ENCODE assay signal across 8 mouse cellular contexts in genomic region chr2:166155454-166155815, GRCm38 (mm10). TPM values are rescaled to one million over a fixed set of nuclear protein-coding genes. Genes with fewer than 3 reads are reported as not detected.
A peak's percentile ranks its signal among the peaks of the same experiment; 100 is the strongest.
DNase-seq lines count a peak whose midpoint lies in the region; ATAC-seq and TF ChIP-seq lines count a peak whose summit lies in the region.

Gene Sulf2 (minus strand): TSS chr2:166155663.

- peak within 1 kb of the TSS; percentile 89 for H3K4me2 ChIP-seq in forebrain, embryonic 11.5 days (ENCODE audit: low read depth, low read length, severe bottlenecking)
- H3K4me2 ChIP-seq in heart, embryonic 13.5 days: peak within 1 kb of the TSS; percentile 82
- peak within 1 kb of the TSS; percentile 97 for H3K4me2 ChIP-seq in kidney, postnatal 0 days (ENCODE audit: low read length)
- peak within 1 kb of the TSS; percentile 73 for H3K4me2 ChIP-seq in liver, embryonic 11.5 days

- peaks cover 35% of the 10 kb centered on the region for H3K4me1 ChIP-seq in forebrain, embryonic 11.5 days (replicated peaks; ENCODE audit: control insufficient read depth, insufficient read depth, low read length)
- peaks cover 49% of the 10 kb centered on the region for H3K4me1 ChIP-seq in heart, embryonic 13.5 days
- H3K4me1 ChIP-seq in kidney, postnatal 0 days (replicated peaks; ENCODE audit: insufficient read depth, low read length): peaks cover 24% of the 10 kb centered on the region
- peaks cover 3% of the 10 kb centered on the region; the same call in 1 of the 2 replicates for H3K4me1 ChIP-seq in liver, embryonic 11.5 days (replicated peaks; ENCODE audit: control insufficient read depth, insufficient read depth, low read length)

- H3K36me3 ChIP-seq in forebrain, embryonic 11.5 days (ENCODE audit: control insufficient read depth, insufficient read depth, low read length): no peaks in the 10 kb centered on the region
- H3K36me3 ChIP-seq in heart, embryonic 13.5 days: no peaks in the 10 kb centered on the region
- H3K36me3 ChIP-seq in kidney, postnatal 0 days (ENCODE audit: insufficient read depth, low read length): no peaks in the 10 kb centered on the region
- no peaks in the 10 kb centered on the region for H3K36me3 ChIP-seq in liver, embryonic 11.5 days (ENCODE audit: control insufficient read depth, insufficient read depth, low read length)

- ATAC-seq in cerebellum, adult (ENCODE audit: insufficient number of reproducible peaks, low FRiP score, low TSS enrichment): no peak
- ATAC-seq in forebrain, embryonic 11.5 days (replicated peaks; ENCODE audit: low FRiP score): peak; percentile 35
- no peak for ATAC-seq in heart, embryonic 13.5 days (ENCODE audit: extremely low read depth, insufficient number of reproducible peaks, low FRiP score, low TSS enrichment)
- 0 out of 2 replicates have a peak, but pooled peaks have one; percentile 31 for ATAC-seq in kidney, postnatal 0 days (replicated peaks; ENCODE audit: low FRiP score, low read depth)
- no peak for ATAC-seq in liver, embryonic 11.5 days (replicated peaks; ENCODE audit: low FRiP score)
- peak; percentile 68 for ATAC-seq in monocyte, adult 5-6 weeks (replicated peaks; ENCODE audit: insufficient number of reproducible peaks, low FRiP score, low TSS enrichment, poor library complexity, severe bottlenecking)

- peak within 1 kb of the TSS; percentile 72 for H3K4me3 ChIP-seq in forebrain, embryonic 11.5 days (ENCODE audit: low read depth, low read length)
- H3K4me3 ChIP-seq in heart, embryonic 13.5 days: peak within 1 kb of the TSS; percentile 86
- peak within 1 kb of the TSS; percentile 66 for H3K4me3 ChIP-seq in kidney, postnatal 0 days (replicated peaks; ENCODE audit: low read depth, low read length)
- peak within 1 kb of the TSS; percentile 58 for H3K4me3 ChIP-seq in liver, embryonic 11.5 days (ENCODE audit: low read depth, low read length)

- H3K9me3 ChIP-seq in forebrain, embryonic 11.5 days (ENCODE audit: control insufficient read depth, low read length): no peaks in the 10 kb centered on the region
- H3K9me3 ChIP-seq in heart, embryonic 13.5 days: no peaks in the 10 kb centered on the region
- H3K9me3 ChIP-seq in kidney, postnatal 0 days (replicated peaks; ENCODE audit: low read length): no peaks in the 10 kb centered on the region
- no peaks in the 10 kb centered on the region for H3K9me3 ChIP-seq in liver, embryonic 11.5 days (ENCODE audit: control insufficient read depth, low read length)

- peak within 1 kb of the TSS; percentile 89 for H3K9ac ChIP-seq in forebrain, embryonic 11.5 days (ENCODE audit: low read length)
- H3K9ac ChIP-seq in heart, embryonic 13.5 days: peak within 1 kb of the TSS; percentile 96
- peak within 1 kb of the TSS; percentile 85 for H3K9ac ChIP-seq in kidney, postnatal 0 days (ENCODE audit: low read depth, low read length)
- peak within 1 kb of the TSS; percentile 70 for H3K9ac ChIP-seq in liver, embryonic 11.5 days (ENCODE audit: low read depth, low read length)

- TF ChIP-seq CTCF in kidney, postnatal 0 days (IDR thresholded peaks at IDR 0.05; ENCODE audit: low read depth): peak; percentile 81

- peak within 1 kb of the TSS; percentile 80 for H3K27ac ChIP-seq in forebrain, embryonic 11.5 days (ENCODE audit: low read depth, low read length)
- H3K27ac ChIP-seq in heart, embryonic 13.5 days (replicated peaks): peak within 1 kb of the TSS; percentile 93
- H3K27ac ChIP-seq in kidney, postnatal 0 days: peak within 1 kb of the TSS; percentile 75
- H3K27ac ChIP-seq in liver, embryonic 11.5 days (ENCODE audit: low read depth, low read length): peak within 1 kb of the TSS; percentile 76

- H3K27me3 ChIP-seq in forebrain, embryonic 11.5 days (ENCODE audit: control insufficient read depth, insufficient read depth, low read length): no peaks in the 10 kb centered on the region
- H3K27me3 ChIP-seq in heart, embryonic 13.5 days (replicated peaks): no peaks in the 10 kb centered on the region
- no peaks in the 10 kb centered on the region for H3K27me3 ChIP-seq in kidney, postnatal 0 days (ENCODE audit: insufficient read depth, low read length)
- peaks cover 50% of the 10 kb centered on the region for H3K27me3 ChIP-seq in liver, embryonic 11.5 days (replicated peaks; ENCODE audit: control insufficient read depth, insufficient read depth, low read length)

- WGBS in forebrain, embryonic 11.5 days: under 1% methylated on average over 23 of the region's 23 CpGs
- WGBS in heart, embryonic 13.5 days: under 1% methylated on average over 23 of the region's 23 CpGs
- under 1% methylated on average over 23 of the region's 23 CpGs for WGBS in kidney, postnatal 0 days
- WGBS in liver, embryonic 11.5 days: under 1% methylated on average over 23 of the region's 23 CpGs

- DNase-seq in cerebellum, adult 11 months: peak; percentile 9
- peak; percentile 84 for DNase-seq in forebrain, embryonic 11.5 days (ENCODE audit: low spot score)
- DNase-seq in kidney, postnatal 0 days (ENCODE audit: low spot score): peak; percentile 93
- peak; percentile 68 for DNase-seq in liver, embryonic 11.5 days (ENCODE audit: low spot score)
- peak; percentile 62 for DNase-seq in telencephalon, adult 2 months (ENCODE audit: low read depth, low spot score)

RNA-seq across cellular contexts. Expression of gene Sulf2, which starts in this region (rescaled TPM):
- 97.9 and 102 TPM in 2 replicates for polyA plus RNA-seq in forebrain, embryonic 11.5 days (2014; fragmentation: Nextera tagmentation; extraction: Ambion mirVana)
- polyA plus RNA-seq in heart, embryonic 13.5 days (2015; fragmentation: Nextera tagmentation; extraction: Ambion mirVana): 87.6 and 91.3 TPM in 2 replicates
- 43.6 and 45.1 TPM in 2 replicates for polyA plus RNA-seq in kidney, postnatal 0 days (2015; fragmentation: Nextera tagmentation; extraction: Ambion mirVana)
- polyA plus RNA-seq in liver, embryonic 11.5 days (2014; fragmentation: Nextera tagmentation; extraction: Ambion mirVana): 30.3 and 32.4 TPM in 2 replicates
- total RNA-seq in monocyte, adult 5-6 weeks (2017): 20.9 to 75.7 TPM (median 27.3 TPM) in 3 replicates

Comparison
In these comparisons a context has a peak if more than half of its experiments do, and no peak if none do; other contexts are left out.
1. DNase-seq: peak in every context shown above with its lines; median percentile 93 in kidney, postnatal 0 days; 84 in forebrain, embryonic 11.5 days; 68 in liver, embryonic 11.5 days; 62 in telencephalon, adult 2 months; 9 in cerebellum, adult 11 months.
2. ATAC-seq: peak in forebrain, embryonic 11.5 days (single experiment), kidney, postnatal 0 days (single experiment) and monocyte, adult 5-6 weeks (single experiment); none in cerebellum, adult (single experiment), heart, embryonic 13.5 days (single experiment) and liver, embryonic 11.5 days (single experiment).
3. Peak in every context shown above with its lines, with median percentiles within 50 percentile points of each other: H3K27ac ChIP-seq, H3K4me2 ChIP-seq, H3K4me3 ChIP-seq and H3K9ac ChIP-seq.